Mouse (Mus musculus) lung, postnatal 0 days (tissue): Measurements from ENCODE around the gene Cdc42ep1.

ENCODE experiments used
- CTCF ChIP-seq: IDR thresholded peaks from 2 replicates; pipeline ENCODE4 v1.5.1; 2016; ENCODE audit warnings: antibody characterized with exemption, mild to moderate bottlenecking
- EP300 ChIP-seq: IDR thresholded peaks from 2 replicates; pipeline ENCODE4 v1.6.1; 2016; ENCODE audit warnings: antibody characterized with exemption, mild to moderate bottlenecking, control low read depth

DNA sequence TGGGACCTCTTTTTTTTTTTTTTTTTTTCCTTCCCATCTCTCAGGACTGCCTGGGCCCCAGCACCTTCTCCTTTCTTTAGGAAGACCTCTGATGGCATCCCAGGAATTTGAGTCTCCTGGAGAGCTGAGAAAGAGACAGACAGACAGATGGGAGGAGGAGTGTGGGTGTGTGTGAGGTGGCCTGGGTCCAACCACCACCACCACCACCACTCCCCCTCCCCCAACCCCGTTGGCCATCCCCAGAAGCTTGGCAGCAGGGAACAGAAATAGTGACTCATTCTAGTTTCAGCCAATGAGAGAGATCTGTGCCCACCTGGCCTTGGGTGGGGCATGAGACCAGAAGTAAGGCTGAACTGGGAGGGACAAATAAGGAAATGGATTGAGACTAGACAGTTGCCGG is 35.8 kb upstream of the Cdc42ep1 start:
- TF ChIP-seq EP300 (no peak), CTCF (no peak)
